ENCODE assay signal across 9 mouse cellular contexts in the genomic region with DNA sequence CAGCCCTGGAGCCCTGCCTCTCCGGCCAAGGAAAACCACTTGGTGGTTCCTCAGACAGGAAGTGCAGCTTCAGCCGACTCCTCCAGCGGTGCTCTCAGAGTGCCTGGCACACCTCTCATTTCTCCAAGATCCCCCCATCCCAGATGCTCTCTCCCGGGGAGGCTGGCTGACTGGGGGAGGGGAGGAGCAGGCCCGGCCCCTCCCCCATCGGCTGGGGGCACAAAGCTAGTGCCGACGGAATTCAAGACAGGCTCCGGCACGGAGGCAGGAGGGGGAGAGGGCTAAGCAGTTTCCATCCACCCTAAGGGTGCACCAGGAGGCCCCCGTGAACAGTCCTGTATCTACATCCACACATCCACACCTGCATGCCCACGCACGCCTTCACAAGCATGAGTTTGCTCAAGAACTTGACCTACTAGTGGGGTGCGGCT. TPM values are rescaled to one million over a fixed set of nuclear protein-coding genes. Genes with fewer than 3 reads are reported as not detected.
DNase-seq lines count a peak whose midpoint lies in the region; ATAC-seq lines count a peak whose summit lies in the region.
"Had no signal": no experiment of that assay in that cellular context is flagged by ENCODE, and none has a peak within 500 bp of the region (broad histone marks: within the 10 kb centered on the region; RNA-seq: fewer than 3 reads in every experiment).

No protein-coding gene starts in this region.

- peak overlapping the region; percentile 68 for H3K9ac ChIP-seq in lung, embryonic 15.5 days
- peak overlapping the region; percentile 86 for H3K9ac ChIP-seq in forebrain, embryonic 16.5 days (replicated peaks; ENCODE audit: low read depth, low read length)
- H3K9ac ChIP-seq in liver, embryonic 11.5 days (ENCODE audit: low read depth, low read length), result 0 out of 2 replicates have a peak overlapping the region, but pooled peaks have one; percentile 20

- H3K4me3 ChIP-seq in lung, embryonic 15.5 days, result peak overlapping the region; percentile 51
- H3K4me3 ChIP-seq in forebrain, embryonic 16.5 days (replicated peaks; ENCODE audit: low read length), result peak overlapping the region; percentile 77
- H3K4me3 ChIP-seq in liver, embryonic 11.5 days (ENCODE audit: low read depth, low read length), result peak overlapping the region; percentile 29

- H3K9me3 ChIP-seq in lung, embryonic 15.5 days, result no peaks in the 10 kb centered on the region
- no peaks in the 10 kb centered on the region for H3K9me3 ChIP-seq in forebrain, embryonic 16.5 days (ENCODE audit: control insufficient read depth, low read length)
- no peaks in the 10 kb centered on the region for H3K9me3 ChIP-seq in liver, embryonic 11.5 days (ENCODE audit: control insufficient read depth, low read length)

- DNase-seq in lung, adult 18-20 months, result no peak
- no peak for DNase-seq in liver, embryonic 11.5 days (ENCODE audit: low spot score)
- DNase-seq in urinary bladder, postnatal 14 days (ENCODE audit: low spot score), result peak; percentile 89
- DNase-seq in T-cell, adult 2 months (ENCODE audit: low spot score), result no peak
- DNase-seq in left cerebral cortex, adult 11 months (ENCODE audit: low spot score), result no peak
- no peak for DNase-seq in gastrocnemius, postnatal 4 days (ENCODE audit: low spot score in 2 of 2)

- H3K27ac ChIP-seq in lung, embryonic 15.5 days, result peak overlapping the region; percentile 89
- H3K27ac ChIP-seq in forebrain, embryonic 16.5 days (ENCODE audit: low read length), result peak overlapping the region; percentile 86
- H3K27ac ChIP-seq in liver, embryonic 11.5 days (ENCODE audit: low read depth, low read length), result peak overlapping the region; percentile 72; the same call in 1 of the 2 replicates

- peaks cover 76% of the 10 kb centered on the region for H3K4me1 ChIP-seq in lung, embryonic 15.5 days
- H3K4me1 ChIP-seq in forebrain, embryonic 16.5 days (replicated peaks; ENCODE audit: control insufficient read depth, insufficient read depth, low read length), result peaks cover 49% of the 10 kb centered on the region
- peaks cover 51% of the 10 kb centered on the region for H3K4me1 ChIP-seq in liver, embryonic 11.5 days (replicated peaks; ENCODE audit: control insufficient read depth, insufficient read depth, low read length)

- peak overlapping the region; percentile 68 for H3K4me2 ChIP-seq in lung, embryonic 15.5 days
- H3K4me2 ChIP-seq in forebrain, embryonic 16.5 days (ENCODE audit: low read length), result peak overlapping the region; percentile 90
- peak overlapping the region; percentile 98 for H3K4me2 ChIP-seq in liver, embryonic 11.5 days

- no peaks in the 10 kb centered on the region for H3K36me3 ChIP-seq in lung, embryonic 15.5 days
- H3K36me3 ChIP-seq in forebrain, embryonic 16.5 days (ENCODE audit: control insufficient read depth, insufficient read depth), result no peaks in the 10 kb centered on the region
- no peaks in the 10 kb centered on the region for H3K36me3 ChIP-seq in liver, embryonic 11.5 days (ENCODE audit: control insufficient read depth, insufficient read depth, low read length)

- no peaks in the 10 kb centered on the region for H3K27me3 ChIP-seq in lung, embryonic 15.5 days
- H3K27me3 ChIP-seq in forebrain, embryonic 16.5 days (replicated peaks; ENCODE audit: control insufficient read depth, insufficient read depth, low read length), result peaks cover 3% of the 10 kb centered on the region; the same call in 1 of the 2 replicates
- H3K27me3 ChIP-seq in liver, embryonic 11.5 days (replicated peaks; ENCODE audit: control insufficient read depth, insufficient read depth, low read length), result peaks cover 64% of the 10 kb centered on the region

- 2% methylated on average over 14 of the region's 14 CpGs for WGBS in lung, embryonic 15.5 days
- 8% methylated on average over 14 of the region's 14 CpGs for WGBS in forebrain, embryonic 16.5 days
- WGBS in liver, embryonic 11.5 days, result 5% methylated on average over 14 of the region's 14 CpGs

- no peak for ATAC-seq in lung, embryonic 15.5 days (ENCODE audit: borderline replicate concordance, extremely low read depth, low FRiP score, low TSS enrichment)
- ATAC-seq in forebrain, embryonic 16.5 days, result no peak
- no peak for ATAC-seq in liver, embryonic 11.5 days (replicated peaks; ENCODE audit: low FRiP score)

RNA-seq across cellular contexts. Expression of gene Sema3f, which starts 3.5 kb away (rescaled TPM):
- 12.3 and 13.7 TPM in 2 replicates for polyA plus RNA-seq in lung, embryonic 15.5 days (2015; fragmentation: Nextera tagmentation; extraction: Ambion mirVana)
- 11.0 and 14.9 TPM in 2 replicates for polyA plus RNA-seq in forebrain, embryonic 16.5 days (2015; fragmentation: Nextera tagmentation; extraction: Ambion mirVana)
- polyA plus RNA-seq in liver, embryonic 11.5 days (2014; fragmentation: Nextera tagmentation; extraction: Ambion mirVana), result 5.9 and 6.2 TPM in 2 replicates
- total RNA-seq in gastrocnemius, postnatal 4 days (2021), result 10 to 100 TPM; 26.4 to 27.2 TPM

RNA-seq across cellular contexts. Expression of gene Gnat1, which starts 27.3 kb away (rescaled TPM):
- polyA plus RNA-seq in lung, embryonic 15.5 days (2015; fragmentation: Nextera tagmentation; extraction: Ambion mirVana), result 0.54 and 0.93 TPM in 2 replicates
- polyA plus RNA-seq in forebrain, embryonic 16.5 days (2015; fragmentation: Nextera tagmentation; extraction: Ambion mirVana), result 1.2 and 1.4 TPM in 2 replicates
- 4.7 and 5.0 TPM in 2 replicates for polyA plus RNA-seq in liver, embryonic 11.5 days (2014; fragmentation: Nextera tagmentation; extraction: Ambion mirVana)
- not detected for total RNA-seq in gastrocnemius, postnatal 4 days (2021)
- total RNA-seq: layer of hippocampus, postnatal 25 days had no signal

RNA-seq across cellular contexts. Expression of gene Slc38a3, which starts 37.5 kb away (rescaled TPM):
- polyA plus RNA-seq in lung, embryonic 15.5 days (2015; fragmentation: Nextera tagmentation; extraction: Ambion mirVana), result 3.9 and 4.1 TPM in 2 replicates
- 30.4 and 32.6 TPM in 2 replicates for polyA plus RNA-seq in forebrain, embryonic 16.5 days (2015; fragmentation: Nextera tagmentation; extraction: Ambion mirVana)
- 3.9 and 4.0 TPM in 2 replicates for polyA plus RNA-seq in liver, embryonic 11.5 days (2014; fragmentation: Nextera tagmentation; extraction: Ambion mirVana)
- total RNA-seq in gastrocnemius, postnatal 4 days (2021), result 10 to 100 TPM; 10.6 to 11.3 TPM

Comparison
In these comparisons a context has a peak if more than half of its experiments do, and no peak if none do; other contexts are left out.
1. H3K9ac ChIP-seq: peak in every context shown above with its lines; median percentile 86 in forebrain, embryonic 16.5 days; 68 in lung, embryonic 15.5 days; 20 in liver, embryonic 11.5 days.